Mouse (Mus musculus) retina, adult 2 months (tissue): Measurements from ENCODE around the gene Spen.
A peak's percentile ranks its signal among the peaks of the same experiment; 100 is the strongest.
"Not testable (repeated sequence)": the region's sequence is repeated elsewhere in the genome, so short reads cannot be mapped to it uniquely, and the experiment has no call there.

Experiments used
- DNase-seq: peaks from one replicate; pipeline ENCODE4 v3.0.0-alpha.2; 2012; ENCODE audit warnings: low read depth, low spot score

Gene Spen

GRCm38 (mm10) chr4:141538408-141539212 is at the start of gene Spen:
Gene Spen (minus strand): TSS chr4:141538597.
- DNase-seq: peak; percentile 95

- DNase-seq: no peak
Observed at GRCm38 (mm10) chr4:141583919-141584318, 45.5 kb upstream of the Spen start.

- no peak for DNase-seq
Observed at GRCm38 (mm10) chr4:141581051-141581450, 42.7 kb upstream of the Spen start.

GRCm38 (mm10) chr4:141578833-141579232 is 40.4 kb upstream of the Spen start:
- DNase-seq: no peak

- DNase-seq: no peak
Observed at GRCm38 (mm10) chr4:141576877-141577276, 38.5 kb upstream of the Spen start.

GRCm38 (mm10) chr4:141576404-141576803 is 38.0 kb upstream of the Spen start:
- no peak for DNase-seq

- peak; percentile 42 for DNase-seq
Observed at GRCm38 (mm10) chr4:141574789-141575702, 36.6 kb upstream of the Spen start.

- no peak for DNase-seq
Observed at GRCm38 (mm10) chr4:141573359-141573966, 35.1 kb upstream of the Spen start.

GRCm38 (mm10) chr4:141572668-141573358 is 34.4 kb upstream of the Spen start:
- DNase-seq: no peak

- DNase-seq: no peak
Observed at GRCm38 (mm10) chr4:141571934-141572333, 33.5 kb upstream of the Spen start.

- no peak for DNase-seq
Observed at GRCm38 (mm10) chr4:141571337-141571739, 32.9 kb upstream of the Spen start.

- no peak for DNase-seq
Observed at GRCm38 (mm10) chr4:141570821-141571220, 32.4 kb upstream of the Spen start.

- DNase-seq: no peak
Observed at GRCm38 (mm10) chr4:141570004-141570403, 31.6 kb upstream of the Spen start.

GRCm38 (mm10) chr4:141568966-141569365 is 30.6 kb upstream of the Spen start:
- DNase-seq: no peak

- DNase-seq: not testable (repeated sequence)
Observed at GRCm38 (mm10) chr4:141567174-141567573, 28.8 kb upstream of the Spen start.

GRCm38 (mm10) chr4:141566187-141566586 is 27.8 kb upstream of the Spen start:
- no peak for DNase-seq

GRCm38 (mm10) chr4:141565325-141565724 is 26.9 kb upstream of the Spen start:
- DNase-seq: no peak

GRCm38 (mm10) chr4:141564660-141565059 is 26.3 kb upstream of the Spen start:
- no peak for DNase-seq

GRCm38 (mm10) chr4:141564209-141564608 is 25.8 kb upstream of the Spen start:
- no peak for DNase-seq

GRCm38 (mm10) chr4:141562281-141562680 is 23.9 kb upstream of the Spen start:
- DNase-seq: no peak

GRCm38 (mm10) chr4:141561331-141561919 is 23.0 kb upstream of the Spen start:
- DNase-seq: not testable (repeated sequence)
